Mouse (Mus musculus) embryonic facial prominence, embryonic 15.5 days (tissue): ENCODE results near the gene Asns. TPM values are rescaled to one million over a fixed set of nuclear protein-coding genes. Genes with fewer than 3 reads are reported as not detected.

Experiments used
- ATAC-seq: fragments of 200-750 bp; cut with Nextera tagmentation; 2 replicates; pipeline ENCODE4 v1.8.0; 2017; ENCODE audit warnings: low read depth, moderate TSS enrichment; ENCODE audit not compliant: insufficient number of reproducible peaks, low FRiP score, low TSS enrichment
- H3K27ac ChIP-seq: fragments of 300-500 bp; sonication (generic); replicated peaks from 2 replicates; pipeline ENCODE4 v1.5.1; 2015; ENCODE audit warnings: mild to moderate bottlenecking, inconsistent platforms
- H3K27me3 ChIP-seq: fragments of 300-500 bp; sonication (generic); 2 replicates; pipeline ENCODE4 v1.6.1; 2015; ENCODE audit warnings: inconsistent platforms
- H3K36me3 ChIP-seq: fragments of 300-500 bp; sonication (generic); 2 replicates; pipeline ENCODE4 v1.6.1; 2015; ENCODE audit warnings: mild to moderate bottlenecking, inconsistent platforms
- H3K4me1 ChIP-seq: fragments of 300-500 bp; sonication (generic); 2 replicates; pipeline ENCODE4 v1.6.1; 2015; ENCODE audit warnings: inconsistent platforms
- H3K4me2 ChIP-seq: fragments of 300-500 bp; sonication (generic); replicated peaks from 2 replicates; pipeline ENCODE4 v1.6.1; 2015; ENCODE audit warnings: mild to moderate bottlenecking, inconsistent platforms
- H3K4me3 ChIP-seq: fragments of 300-500 bp; sonication (generic); replicated peaks from 2 replicates; pipeline ENCODE4 v1.5.1; 2015; ENCODE audit warnings: mild to moderate bottlenecking, inconsistent platforms
- H3K9ac ChIP-seq: fragments of 300-500 bp; sonication (generic); 2 replicates; pipeline ENCODE4 v1.6.1; 2015; ENCODE audit warnings: inconsistent platforms
- H3K9me3 ChIP-seq: fragments of 300-500 bp; sonication (generic); replicated peaks from 2 replicates; pipeline ENCODE4 v1.6.1; 2016; ENCODE audit warnings: inconsistent platforms
- WGBS: fragments of 180-500 bp; shearing (Covaris S2); methylation state at CpG from one replicate; pipeline ENCODE4 v1.1.7; 2015; 5-methylcytosine and 5-hydroxymethylcytosine counted together
- polyA plus RNA-seq: library from polyadenylated mRNA; unstranded; fragments of >200 nt; fragmentation: Nextera tagmentation; extraction: Ambion mirVana; gene quantifications from 2 replicates; pipeline ENCODE4 v1.2.1, GENCODE M21; 2015

Asns gene
- 42.7 and 43.3 TPM in 2 replicates for polyA plus RNA-seq

DNA sequence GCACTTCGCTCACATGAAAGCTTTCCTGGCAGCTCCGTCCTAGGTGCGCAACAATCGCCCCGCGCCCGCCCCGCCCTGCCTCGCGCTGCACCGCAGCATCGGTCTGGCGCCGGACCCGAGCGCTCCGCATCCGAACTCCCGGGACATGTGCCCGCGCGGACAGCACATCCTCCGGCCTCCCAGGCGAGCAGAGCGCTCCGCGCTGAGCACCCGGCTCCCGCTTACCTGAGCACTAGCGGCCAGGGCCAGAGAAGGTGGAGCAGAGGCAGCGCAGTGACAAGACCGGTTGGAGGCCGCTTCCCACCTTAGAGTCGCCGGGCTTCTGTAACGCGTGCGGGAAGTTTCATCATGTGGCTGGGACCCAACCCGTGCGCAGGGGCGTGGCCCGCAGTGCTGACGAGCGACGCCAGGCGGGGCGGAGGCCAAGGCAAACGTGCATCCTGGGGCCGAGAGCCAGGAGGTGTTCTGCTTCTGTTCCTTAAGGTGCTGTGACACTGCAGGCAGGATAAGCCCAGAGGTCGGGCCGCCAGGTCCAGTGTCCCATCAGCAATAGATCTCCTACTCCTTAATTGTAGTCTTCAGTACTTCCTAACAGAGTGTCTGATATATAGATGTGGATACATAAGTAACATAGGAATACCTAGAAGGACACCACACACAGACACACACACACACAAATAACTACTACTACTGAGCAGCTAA is at the start of gene Asns:
TSS of gene Asns (minus strand) at position 371 of the 702 bp plus-strand sequence.
- H3K9ac ChIP-seq = peak within 1 kb of the TSS; percentile 44
- H3K36me3 ChIP-seq = no peaks in the 10 kb centered on the region
- H3K9me3 ChIP-seq = no peaks in the 10 kb centered on the region
- peak within 1 kb of the TSS; percentile 68 for H3K4me3 ChIP-seq
- no peak within 1 kb of the TSS for H3K27ac ChIP-seq
- H3K27me3 ChIP-seq = no peaks in the 10 kb centered on the region
- H3K4me2 ChIP-seq = peak within 1 kb of the TSS; percentile 84
- peak; percentile 86 for ATAC-seq
- 0 out of 2 replicates have a peak, but pooled peaks cover 3% of the 10 kb centered on the region for H3K4me1 ChIP-seq
- under 1% methylated on average over 51 of the region's 51 CpGs for WGBS

DNA sequence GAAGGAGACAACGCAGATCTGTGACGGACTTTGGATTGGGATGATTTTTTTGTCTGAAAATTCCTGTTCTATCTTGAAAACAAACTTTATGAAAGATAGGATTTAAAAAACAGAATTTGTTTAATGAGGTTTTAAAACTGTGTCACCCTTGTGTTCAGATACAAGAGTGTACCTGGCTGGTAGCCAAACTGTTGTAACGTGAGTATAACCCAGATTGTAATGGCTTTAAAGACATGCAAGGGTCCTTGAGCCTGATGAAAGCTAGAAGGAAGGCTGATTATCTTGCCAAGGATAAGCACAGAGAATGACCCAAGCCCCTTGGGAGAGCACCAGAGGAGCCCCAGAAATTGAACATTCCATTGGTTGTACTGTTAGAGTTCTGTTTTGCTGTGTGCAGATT is 48.7 kb upstream of the Asns start:
- H3K4me1 ChIP-seq = no peaks in the 10 kb centered on the region
- no peaks in the 10 kb centered on the region for H3K27me3 ChIP-seq
- H3K4me3 ChIP-seq = no peak overlapping the region
- H3K4me2 ChIP-seq = no peak overlapping the region
- H3K9me3 ChIP-seq = no peaks in the 10 kb centered on the region
- H3K27ac ChIP-seq = no peak overlapping the region
- no peaks in the 10 kb centered on the region for H3K36me3 ChIP-seq
- H3K9ac ChIP-seq = no peak overlapping the region
- ATAC-seq = no peak
- WGBS = 63% methylated on average over 3 of the region's 3 CpGs

DNA sequence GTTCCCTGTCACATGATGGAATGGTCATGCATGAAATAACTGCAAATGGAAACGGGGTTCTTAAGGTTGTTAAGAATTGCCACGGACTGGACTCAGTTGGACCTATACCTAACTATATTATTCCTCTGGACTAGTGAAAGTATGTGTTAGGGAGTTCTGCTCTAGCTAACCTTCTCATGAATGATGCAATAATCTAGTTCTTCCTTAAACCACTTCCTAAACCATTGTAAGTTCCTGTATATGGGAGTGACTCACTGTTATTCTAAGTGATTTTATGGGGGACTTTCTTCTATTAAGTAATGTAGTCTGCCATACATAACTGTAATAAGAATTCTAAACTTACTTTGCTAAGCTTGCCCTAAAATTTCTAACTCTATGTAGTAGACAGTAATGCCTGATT is 44.8 kb upstream of the Asns start:
- H3K4me3 ChIP-seq = no peak overlapping the region
- H3K27me3 ChIP-seq = no peaks in the 10 kb centered on the region
- H3K9me3 ChIP-seq = no peaks in the 10 kb centered on the region
- no peak overlapping the region for H3K9ac ChIP-seq
- 96% methylated on average over 2 of the region's 2 CpGs for WGBS
- H3K4me1 ChIP-seq = no peaks in the 10 kb centered on the region
- no peaks in the 10 kb centered on the region for H3K36me3 ChIP-seq
- no peak for ATAC-seq
- H3K27ac ChIP-seq = no peak overlapping the region
- H3K4me2 ChIP-seq = no peak overlapping the region

DNA sequence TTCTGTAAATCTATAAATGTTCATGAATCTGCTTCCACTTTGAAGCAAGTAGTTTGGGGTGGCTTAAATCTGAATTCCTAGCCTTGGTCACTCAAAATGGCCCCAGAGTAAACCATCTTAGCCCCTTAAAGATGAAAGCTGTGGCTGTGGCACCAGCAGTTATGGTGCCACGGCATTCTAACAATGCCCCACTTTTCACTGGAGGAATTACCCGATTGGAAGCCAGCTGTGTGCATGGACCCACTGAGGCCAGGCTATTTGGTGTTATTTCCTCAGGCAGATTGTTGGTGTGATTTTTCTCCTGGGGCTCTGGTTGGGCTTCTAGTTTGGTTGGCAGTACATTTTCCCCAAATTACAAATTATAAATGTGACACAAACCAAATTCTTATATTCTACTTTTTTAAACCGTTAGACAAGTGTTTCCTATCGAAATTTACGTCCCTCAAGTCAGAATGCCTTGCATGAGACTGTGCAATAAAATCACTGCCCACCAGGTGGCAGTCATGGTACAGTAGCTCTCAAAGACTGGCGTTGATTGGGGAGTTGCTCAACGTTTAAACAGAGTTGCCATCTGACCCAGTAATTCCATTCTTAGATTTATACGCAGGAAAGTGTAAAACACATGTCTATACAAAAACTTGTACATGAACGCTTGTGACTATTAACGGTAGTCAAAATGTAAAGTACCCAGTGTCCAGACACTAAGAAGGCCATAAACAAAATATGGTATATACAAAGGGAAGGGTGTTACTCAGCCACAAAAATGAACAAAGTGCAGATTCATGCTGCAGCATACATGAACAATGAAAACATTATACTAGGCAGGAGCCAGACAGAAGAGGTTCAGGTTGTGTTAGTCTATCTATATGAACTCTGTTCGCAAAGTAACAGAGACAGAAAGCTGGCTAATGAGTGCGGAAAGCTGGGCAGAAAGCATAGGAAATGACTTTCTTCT is 40.0 kb upstream of the Asns start:
- Histone ChIP-seq H3K4me2 (no peak overlapping the region), H3K9ac (no peak overlapping the region), H3K36me3 (no peaks in the 10 kb centered on the region), H3K27me3 (no peaks in the 10 kb centered on the region), H3K27ac (no peak overlapping the region), H3K9me3 (no peaks in the 10 kb centered on the region), H3K4me3 (no peak overlapping the region), H3K4me1 (no peaks in the 10 kb centered on the region)
- ATAC-seq = no peak
- 30% methylated on average over 12 of the region's 12 CpGs for WGBS

DNA sequence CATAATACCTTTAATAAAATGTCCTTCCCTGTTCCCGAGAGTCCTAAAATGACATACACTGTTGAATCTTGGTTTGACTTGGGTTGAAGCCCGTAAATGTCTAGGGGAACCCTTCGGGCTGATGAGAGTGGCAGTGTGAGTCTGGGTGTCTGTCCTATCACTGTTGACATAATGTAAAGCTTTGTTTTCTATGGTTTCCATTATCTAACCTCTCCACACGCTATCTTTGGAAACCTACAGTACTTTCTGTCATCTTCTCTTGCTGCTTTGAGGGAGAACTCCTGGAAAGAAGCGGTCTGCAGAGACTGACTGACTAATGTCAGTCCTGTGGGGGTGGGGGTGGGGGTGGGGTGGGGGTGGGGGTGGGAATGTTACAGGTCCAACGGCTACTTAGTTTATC is 39.0 kb upstream of the Asns start:
- 79% methylated on average over 6 of the region's 6 CpGs for WGBS
- Histone ChIP-seq H3K36me3 (no peaks in the 10 kb centered on the region), H3K9me3 (no peaks in the 10 kb centered on the region), H3K27ac (no peak overlapping the region), H3K4me3 (no peak overlapping the region), H3K4me1 (no peaks in the 10 kb centered on the region), H3K4me2 (no peak overlapping the region), H3K27me3 (no peaks in the 10 kb centered on the region), H3K9ac (no peak overlapping the region)
- ATAC-seq = no peak

DNA sequence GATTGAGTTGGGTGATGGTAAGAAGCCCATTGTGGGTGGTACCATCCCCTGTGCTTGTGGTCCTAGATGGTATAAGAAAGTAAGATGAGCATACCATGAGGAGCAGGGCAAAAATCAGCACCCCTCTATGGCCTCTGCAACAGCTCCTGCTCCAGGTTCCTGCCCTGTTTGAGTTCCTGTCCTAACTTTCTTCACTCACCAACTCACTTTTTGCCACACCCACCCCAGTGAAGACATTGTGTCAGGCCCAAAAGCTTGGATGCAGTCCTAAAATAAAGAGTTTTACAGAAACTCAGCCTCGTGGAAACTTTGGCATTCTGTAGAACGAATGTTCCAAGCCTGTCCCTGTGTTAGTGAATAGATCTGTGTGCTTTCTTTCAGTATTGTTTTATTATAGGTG is 36.1 kb upstream of the Asns start:
- H3K36me3 ChIP-seq = no peaks in the 10 kb centered on the region
- no peak overlapping the region for H3K27ac ChIP-seq
- no peaks in the 10 kb centered on the region for H3K27me3 ChIP-seq
- no peak overlapping the region for H3K9ac ChIP-seq
- no peak overlapping the region for H3K4me3 ChIP-seq
- H3K4me2 ChIP-seq = no peak overlapping the region
- no peaks in the 10 kb centered on the region for H3K9me3 ChIP-seq
- no peak for ATAC-seq
- 82% methylated on average over 2 of the region's 2 CpGs for WGBS
- H3K4me1 ChIP-seq = no peaks in the 10 kb centered on the region

DNA sequence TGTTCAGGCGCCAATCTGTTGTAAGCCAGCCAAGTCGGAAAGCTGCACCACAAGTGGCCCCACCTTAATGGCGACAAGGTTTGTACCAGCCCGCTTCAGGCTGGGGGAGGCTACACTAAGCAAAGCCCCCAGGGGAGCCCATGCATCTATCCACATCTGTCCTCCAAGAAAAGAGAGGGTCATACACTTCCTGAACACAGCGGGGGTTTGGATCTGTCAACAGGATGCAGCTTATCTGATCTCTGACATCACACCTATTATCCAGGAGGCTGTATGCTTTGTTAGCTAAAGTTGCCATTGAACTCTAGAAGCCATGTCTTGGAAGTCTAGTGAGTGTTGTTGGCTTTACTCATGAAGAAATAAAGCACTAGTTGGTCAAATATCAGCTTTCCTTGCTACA is 35.2 kb upstream of the Asns start:
- no peak for ATAC-seq
- H3K4me2 ChIP-seq = no peak overlapping the region
- no peaks in the 10 kb centered on the region for H3K9me3 ChIP-seq
- WGBS = 90% methylated on average over 5 of the region's 5 CpGs
- H3K36me3 ChIP-seq = no peaks in the 10 kb centered on the region
- H3K9ac ChIP-seq = no peak overlapping the region
- no peaks in the 10 kb centered on the region for H3K4me1 ChIP-seq
- no peak overlapping the region for H3K27ac ChIP-seq
- no peaks in the 10 kb centered on the region for H3K27me3 ChIP-seq
- H3K4me3 ChIP-seq = no peak overlapping the region

DNA sequence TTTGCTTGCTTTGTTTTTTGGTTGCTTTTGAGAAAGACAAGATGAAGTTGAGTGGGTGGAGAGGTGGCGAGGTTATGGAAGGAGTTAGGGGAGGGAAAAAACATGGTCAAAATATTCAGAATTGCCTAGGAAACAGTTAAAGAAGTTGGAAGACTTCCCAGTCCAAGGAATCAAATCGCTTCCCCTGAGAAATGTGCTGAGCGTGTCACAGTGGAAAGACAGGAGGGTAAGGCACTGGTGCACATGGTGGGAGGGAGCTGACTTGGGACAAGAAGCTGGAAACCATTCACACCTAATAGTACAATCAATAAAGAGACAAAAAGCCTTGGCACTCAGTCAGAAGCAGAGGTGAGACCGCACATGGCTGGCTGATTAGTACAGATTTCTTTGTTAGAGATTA is 23.2 kb upstream of the Asns start:
- H3K4me3 ChIP-seq = no peak overlapping the region
- H3K4me1 ChIP-seq = no peaks in the 10 kb centered on the region
- no peak overlapping the region for H3K4me2 ChIP-seq
- no peaks in the 10 kb centered on the region for H3K9me3 ChIP-seq
- 48% methylated on average over 4 of the region's 4 CpGs for WGBS
- ATAC-seq = no peak
- no peak overlapping the region for H3K9ac ChIP-seq
- no peak overlapping the region for H3K27ac ChIP-seq
- no peaks in the 10 kb centered on the region for H3K36me3 ChIP-seq
- no peaks in the 10 kb centered on the region for H3K27me3 ChIP-seq

DNA sequence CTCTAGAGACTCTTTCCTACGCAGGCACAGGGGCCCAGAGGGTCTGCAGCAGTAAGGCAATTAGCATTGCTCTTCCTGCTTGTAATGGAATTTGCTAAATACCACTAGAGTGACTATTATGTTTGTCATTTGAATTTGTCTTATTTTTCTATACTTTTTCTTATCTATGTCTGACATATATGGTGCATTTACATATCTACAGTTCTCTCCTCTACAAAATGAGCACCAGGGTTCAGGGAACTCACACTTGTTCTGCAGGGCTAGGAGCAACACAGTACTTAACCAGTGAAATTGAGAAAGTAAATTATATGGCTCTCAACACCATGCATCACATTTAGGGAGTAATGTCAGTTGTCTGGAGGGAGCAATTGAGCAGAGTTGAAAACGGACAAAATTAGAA is 21.2 kb upstream of the Asns start:
- WGBS = 60% methylated on average over 2 of the region's 2 CpGs
- no peak for ATAC-seq
- Histone ChIP-seq H3K9me3 (no peaks in the 10 kb centered on the region), H3K36me3 (no peaks in the 10 kb centered on the region), H3K4me3 (no peak overlapping the region), H3K4me2 (no peak overlapping the region), H3K4me1 (no peaks in the 10 kb centered on the region), H3K27ac (no peak overlapping the region), H3K9ac (no peak overlapping the region), H3K27me3 (no peaks in the 10 kb centered on the region)

DNA sequence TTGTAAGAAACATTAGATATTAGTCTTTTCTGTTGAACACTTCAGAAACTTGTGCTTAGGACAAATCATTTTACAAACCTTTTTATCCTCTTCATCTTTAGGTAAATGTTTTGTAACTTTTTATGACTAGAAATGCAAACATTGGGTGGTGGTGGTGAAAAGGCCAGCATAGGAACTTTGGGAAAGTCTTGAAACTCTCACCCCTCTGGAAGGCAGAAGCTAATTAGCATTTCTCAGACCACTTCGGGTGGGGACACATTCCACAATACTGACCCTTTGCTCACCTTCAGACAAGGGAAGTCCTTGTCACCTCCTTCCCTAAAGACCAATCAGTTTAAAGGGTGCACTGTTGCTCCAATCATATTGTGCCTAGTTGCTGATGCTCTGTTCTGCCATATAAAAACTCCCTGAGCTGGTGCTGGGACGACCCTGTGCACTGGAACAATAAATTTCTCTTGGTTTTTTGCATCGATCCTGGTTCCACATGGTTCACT is 18.8 kb upstream of the Asns start:
- WGBS = 62% methylated on average over 3 of the region's 3 CpGs
- no peak for ATAC-seq
- no peaks in the 10 kb centered on the region for H3K27me3 ChIP-seq

DNA sequence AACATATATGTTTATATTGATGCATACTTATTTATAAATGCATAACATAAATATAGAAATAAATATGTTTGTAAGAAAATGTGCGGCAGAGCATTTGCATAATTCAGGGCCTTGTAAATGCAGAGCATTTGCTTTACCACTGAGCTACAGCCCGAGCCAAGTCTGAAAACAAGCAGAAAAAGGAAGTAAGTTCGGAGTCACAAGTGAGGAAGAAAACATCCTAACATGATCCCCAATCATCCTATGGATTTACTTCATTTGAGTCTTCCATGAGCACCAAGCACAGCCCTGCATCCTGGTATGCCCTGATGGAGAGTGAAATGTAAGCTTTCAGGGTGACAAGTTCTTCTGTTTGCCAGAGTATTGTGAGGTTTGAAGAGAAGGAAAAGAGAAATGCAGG is 15.2 kb upstream of the Asns start:
- H3K36me3 ChIP-seq = no peaks in the 10 kb centered on the region
- no peaks in the 10 kb centered on the region for H3K9me3 ChIP-seq
- ATAC-seq = no peak
- H3K4me3 ChIP-seq = no peak overlapping the region
- H3K27ac ChIP-seq = no peak overlapping the region
- H3K4me2 ChIP-seq = no peak overlapping the region
- no peak overlapping the region for H3K9ac ChIP-seq
- H3K4me1 ChIP-seq = no peaks in the 10 kb centered on the region
- H3K27me3 ChIP-seq = no peaks in the 10 kb centered on the region
- 75% methylated on average over 3 of the region's 3 CpGs for WGBS

More for the DNA sequence above, 18.8 kb upstream of the Asns start:
- Histone ChIP-seq H3K9ac (no peak overlapping the region), H3K4me3 (no peak overlapping the region), H3K27ac (no peak overlapping the region), H3K4me1 (no peaks in the 10 kb centered on the region), H3K4me2 (no peak overlapping the region), H3K9me3 (no peaks in the 10 kb centered on the region), H3K36me3 (no peaks in the 10 kb centered on the region)
